Mouse (Mus musculus) MEL (cell line): ENCODE measurements at regions not wholly inside any gene's neighbourhood (a gene's known extent, or its start where the extent isn't known, plus 50 kb on each side); places are given as distances from the start of the nearest gene placed in this dataset.
"Not testable (repeated sequence)": the region's sequence is repeated elsewhere in the genome, so short reads cannot be mapped to it uniquely, and the experiment has no call there.

Experiments used
- DNase-seq: peaks from one replicate; pipeline ENCODE4 v3.0.0; 2011; ENCODE audit warnings: low read depth, low spot score
- H3K27ac ChIP-seq: 2 replicates; pipeline ENCODE4 v1.5.1; 2012; ENCODE audit warnings: low read depth, mild to moderate bottlenecking, control low read depth, low read length, moderate library complexity; ENCODE audit not compliant: control insufficient read depth
- H3K27me3 ChIP-seq, 2 experiments: fragments of 150-350 bp in 1 of 2; sonication (generic) in 1 of 2; 2 replicates each; pipeline ENCODE4 v1.6.1; 2012; ENCODE audit warnings: low read length in 2 of 2, mild to moderate bottlenecking in 2 of 2, improper control_type of control experiment in 1 of 2, moderate library complexity in 1 of 2; ENCODE audit not compliant: insufficient read depth in 2 of 2, control insufficient read depth in 1 of 2
- H3K36me3 ChIP-seq, 2 experiments: 2 replicates each; pipeline ENCODE4 v1.6.1; 2012 to 2014; ENCODE audit warnings: low read length in 2 of 2, improper control_type of control experiment in 1 of 2, inconsistent platforms in 1 of 2, mild to moderate bottlenecking in 1 of 2; ENCODE audit not compliant: insufficient read depth in 2 of 2, control insufficient read depth in 1 of 2
- H3K4me1 ChIP-seq, 2 experiments: fragments of 150-350 bp in 1 of 2; sonication (generic) in 1 of 2; 2 replicates each; pipeline ENCODE4 v1.6.1; 2012; ENCODE audit warnings: low read length in 2 of 2, improper control_type of control experiment in 1 of 2, mild to moderate bottlenecking in 1 of 2; ENCODE audit not compliant: insufficient read depth in 2 of 2, control insufficient read depth in 1 of 2
- H3K4me3 ChIP-seq, 2 experiments: fragments of 150-350 bp in 1 of 2; sonication (generic) in 1 of 2; 2 replicates each; pipeline ENCODE4 v1.5.1; 2012; ENCODE audit warnings: low read depth in 2 of 2, low read length in 2 of 2, mild to moderate bottlenecking in 2 of 2, moderate library complexity in 2 of 2, control low read depth in 1 of 2, improper control_type of control experiment in 1 of 2; ENCODE audit not compliant: control insufficient read depth in 1 of 2, insufficient read depth in 1 of 2
- H3K79me2 ChIP-seq: 2 replicates; pipeline ENCODE4 v1.6.1; 2012; ENCODE audit warnings: mild to moderate bottlenecking, low read length, moderate library complexity; ENCODE audit not compliant: control insufficient read depth, poor library complexity, insufficient read depth
- H3K9ac ChIP-seq: 2 replicates; pipeline ENCODE4 v1.6.1; 2012; ENCODE audit warnings: low read depth, mild to moderate bottlenecking, control low read depth, low read length, moderate library complexity; ENCODE audit not compliant: control insufficient read depth, poor library complexity, severe bottlenecking
- H3K9me3 ChIP-seq: fragments of 150-350 bp; sonication (generic); replicated peaks from 2 replicates; pipeline ENCODE4 v1.6.1; 2012; ENCODE audit warnings: mild to moderate bottlenecking, low read length, improper control_type of control experiment, moderate library complexity; ENCODE audit not compliant: insufficient read depth
- BHLHE40 ChIP-seq: IDR thresholded peaks from 2 replicates; pipeline ENCODE4 v1.6.1; 2012; ENCODE audit warnings: low read depth, mild to moderate bottlenecking, inconsistent platforms, low read length, improper control_type of control experiment, borderline replicate concordance
- CHD1 ChIP-seq: IDR thresholded peaks from 2 replicates; pipeline ENCODE4 v1.6.1; 2012; ENCODE audit warnings: low read depth, mild to moderate bottlenecking, inconsistent platforms, low read length, improper control_type of control experiment
- CTCF ChIP-seq, 3 experiments: IDR thresholded peaks in 2 of 3; conservative IDR thresholded peaks in 1 of 3; 2 replicates each; pipeline ENCODE4 v1.5.1; 2011 to 2012; ENCODE audit warnings: low read length in 3 of 3, low read depth in 2 of 3, mild to moderate bottlenecking in 2 of 3, improper control_type of control experiment in 1 of 3, inconsistent platforms in 1 of 3, mixed read lengths in 1 of 3, moderate library complexity in 1 of 3; ENCODE audit not compliant: control insufficient read depth in 1 of 3, insufficient read depth in 1 of 3, poor library complexity in 1 of 3, severe bottlenecking in 1 of 3
- E2F4 ChIP-seq: IDR thresholded peaks from 2 replicates; pipeline ENCODE4 v1.6.1; 2011; ENCODE audit warnings: low read depth, low read length, improper control_type of control experiment, borderline replicate concordance
- EP300 ChIP-seq, 2 experiments: IDR thresholded peaks; 2 replicates each; pipeline ENCODE4 v1.6.1; 2011; ENCODE audit warnings: improper control_type of control experiment in 2 of 2, low read length in 2 of 2, low read depth in 1 of 2, mild to moderate bottlenecking in 1 of 2
- ETS1 ChIP-seq: IDR thresholded peaks from 2 replicates; pipeline ENCODE4 v1.6.1; 2012; ENCODE audit warnings: low read depth, mild to moderate bottlenecking, inconsistent platforms, low read length, improper control_type of control experiment, moderate library complexity
- GABPA ChIP-seq: IDR thresholded peaks from 2 replicates; pipeline ENCODE4 v1.6.1; 2012; ENCODE audit warnings: low read depth, mild to moderate bottlenecking, inconsistent platforms, low read length, improper control_type of control experiment, moderate library complexity
- HCFC1 ChIP-seq: IDR thresholded peaks from 2 replicates; pipeline ENCODE4 v1.6.1; 2012; ENCODE audit warnings: low read depth, mild to moderate bottlenecking, inconsistent platforms, low read length, improper control_type of control experiment, moderate library complexity
- KAT2A ChIP-seq: conservative IDR thresholded peaks from 2 replicates; pipeline ENCODE4 v1.6.1; 2012; ENCODE audit warnings: low read depth, low read length, improper control_type of control experiment, inconsistent platforms
- MAX ChIP-seq: IDR thresholded peaks from 2 replicates; pipeline ENCODE4 v1.6.1; 2011; ENCODE audit warnings: low read length, improper control_type of control experiment
- MAZ ChIP-seq: IDR thresholded peaks from 2 replicates; pipeline ENCODE4 v1.6.1; 2012; ENCODE audit warnings: low read depth, mild to moderate bottlenecking, inconsistent platforms, low read length, improper control_type of control experiment
- MEF2A ChIP-seq: IDR thresholded peaks from 2 replicates; pipeline ENCODE4 v1.6.1; 2014; ENCODE audit warnings: low read depth, mild to moderate bottlenecking, inconsistent platforms, low read length, improper control_type of control experiment; ENCODE audit not compliant: poor library complexity, insufficient replicate concordance, severe bottlenecking; ENCODE audit errors: extremely low read depth
- MXI1 ChIP-seq: IDR thresholded peaks from 2 replicates; pipeline ENCODE4 v1.6.1; 2011; ENCODE audit warnings: mild to moderate bottlenecking, low read depth, low read length, improper control_type of control experiment
- MYC ChIP-seq: IDR thresholded peaks from 2 replicates; pipeline ENCODE4 v1.6.1; 2011; ENCODE audit warnings: low read depth, mild to moderate bottlenecking, low read length, improper control_type of control experiment, moderate library complexity
- NELFE ChIP-seq: IDR thresholded peaks from 2 replicates; pipeline ENCODE4 v1.6.1; 2011; ENCODE audit warnings: low read depth, low read length, improper control_type of control experiment
- POLR2AphosphoS2 ChIP-seq: IDR thresholded peaks from 2 replicates; pipeline ENCODE4 v1.6.1; 2011; ENCODE audit warnings: low read length, improper control_type of control experiment
- RAD21 ChIP-seq: IDR thresholded peaks from 2 replicates; pipeline ENCODE4 v1.6.1; 2011; ENCODE audit warnings: mild to moderate bottlenecking, low read depth, low read length, improper control_type of control experiment
- RCOR1 ChIP-seq: IDR thresholded peaks from 2 replicates; pipeline ENCODE4 v1.6.1; 2012; ENCODE audit warnings: low read depth, mild to moderate bottlenecking, inconsistent platforms, low read length, improper control_type of control experiment
- SMC3 ChIP-seq: IDR thresholded peaks from 2 replicates; pipeline ENCODE4 v1.6.1; 2011; ENCODE audit warnings: low read depth, low read length, improper control_type of control experiment
- TAL1 ChIP-seq: IDR thresholded peaks from 2 replicates; pipeline ENCODE4 v1.6.1; 2012; ENCODE audit warnings: mild to moderate bottlenecking, inconsistent platforms, low read length, moderate library complexity, mixed read lengths
- TCF12 ChIP-seq: IDR thresholded peaks from 2 replicates; pipeline ENCODE4 v1.6.1; 2014; ENCODE audit warnings: low read depth, mild to moderate bottlenecking, inconsistent platforms, low read length, improper control_type of control experiment, moderate library complexity
- ZC3H11A ChIP-seq: IDR thresholded peaks from 2 replicates; pipeline ENCODE4 v1.6.1; 2012; ENCODE audit warnings: low read depth, mild to moderate bottlenecking, inconsistent platforms, low read length, improper control_type of control experiment
- ZNF384 ChIP-seq: IDR thresholded peaks from 2 replicates; pipeline ENCODE4 v1.6.1; 2012; ENCODE audit warnings: low read depth, mild to moderate bottlenecking, inconsistent platforms, low read length, improper control_type of control experiment

GRCm38 (mm10) chr16:9071526-9071925 is 241.6 kb downstream of the 1810013L24Rik start:
- H3K4me3 ChIP-seq = no peak overlapping the region
- TF ChIP-seq RAD21 = no peak
- TF ChIP-seq GABPA = no peak
- TF ChIP-seq EP300 (IDR thresholded peaks at IDR 0.05; ENCODE audit: low read depth in 1 of 2, low read length in 2 of 2) = no peak
- no peak for TF ChIP-seq SMC3
- TF ChIP-seq MXI1 = no peak
- no peak for TF ChIP-seq CHD1
- TF ChIP-seq CTCF (IDR thresholded peaks at IDR 0.05 in 2 of 3, conservative IDR thresholded peaks at IDR 0.05 in 1 of 3; ENCODE audit: control insufficient read depth in 1 of 3, insufficient read depth in 1 of 3, low read depth in 2 of 3, low read length in 3 of 3, poor library complexity in 1 of 3, severe bottlenecking in 1 of 3) = no peak
- no peak for TF ChIP-seq ZNF384
- TF ChIP-seq ETS1 = no peak
- no peak for TF ChIP-seq MEF2A
- TF ChIP-seq HCFC1 = no peak
- TF ChIP-seq NELFE = no peak
- TF ChIP-seq MAX = no peak
- no peak for TF ChIP-seq MYC
- TF ChIP-seq, all 39 proteins: peak for 0

GRCm38 (mm10) chr16:9071956-9072355 is 242.1 kb downstream of the 1810013L24Rik start:
- not testable (repeated sequence) for H3K27ac ChIP-seq, H3K79me2 ChIP-seq, H3K4me3 ChIP-seq, DNase-seq, H3K9me3 ChIP-seq, H3K4me1 ChIP-seq, H3K27me3 ChIP-seq, H3K9ac ChIP-seq, H3K36me3 ChIP-seq

More at GRCm38 (mm10) chr16:9071526-9071925, 241.6 kb downstream of the 1810013L24Rik start:
- no peak overlapping the region for H3K9ac ChIP-seq
- no peak for DNase-seq
- no peaks in the 10 kb centered on the region for H3K79me2 ChIP-seq
- no peaks in the 10 kb centered on the region for H3K4me1 ChIP-seq
- H3K36me3 ChIP-seq = no peaks in the 10 kb centered on the region
- H3K9me3 ChIP-seq = no peaks in the 10 kb centered on the region
- H3K27ac ChIP-seq = no peak overlapping the region
- H3K27me3 ChIP-seq = no peaks in the 10 kb centered on the region

GRCm38 (mm10) chr16:9074295-9074694 is 244.4 kb downstream of the 1810013L24Rik start:
- no peak overlapping the region for H3K27ac ChIP-seq
- H3K9me3 ChIP-seq = no peaks in the 10 kb centered on the region
- H3K27me3 ChIP-seq = no peaks in the 10 kb centered on the region; a peak in 1 of 4 replicates
- TF ChIP-seq POLR2AphosphoS2 (no peak), E2F4 (no peak), KAT2A (no peak), ZC3H11A (no peak), HCFC1 (no peak), RCOR1 (no peak), RAD21 (no peak), BHLHE40 (no peak), TAL1 (no peak), EP300 (IDR thresholded peaks at IDR 0.05; ENCODE audit: low read depth in 1 of 2, low read length in 2 of 2) (no peak), MAZ (no peak), TCF12 (no peak)
- TF ChIP-seq, all 39 proteins: peak for 0
- no peaks in the 10 kb centered on the region for H3K4me1 ChIP-seq
- H3K79me2 ChIP-seq = no peaks in the 10 kb centered on the region
- no peak for DNase-seq
- no peaks in the 10 kb centered on the region for H3K36me3 ChIP-seq
- no peak overlapping the region for H3K4me3 ChIP-seq
- no peak overlapping the region for H3K9ac ChIP-seq
